Mouse (Mus musculus): ENCODE measurements around the gene Clec4f.

- TF ChIP-seq POLR2A (IDR thresholded peaks at IDR 0.05; ENCODE audit: low read depth, low read length) (no peak), CTCF (conservative IDR thresholded peaks at IDR 0.05; ENCODE audit: insufficient read depth, insufficient read length, low read depth, low read length) (no peak)
These were observed 48.3 kb upstream of the Clec4f start for GRCm38 (mm10) chr6:83704294-83704693.

Measured in kidney, adult 2 months (tissue).